Mouse (Mus musculus): ENCODE results near the gene Flad1.

- TF ChIP-seq CTCF (IDR thresholded peaks at IDR 0.05; ENCODE audit: extremely low read depth, insufficient read depth, low read length) (no peak), POLR2A (IDR thresholded peaks at IDR 0.05; ENCODE audit: extremely low read depth, insufficient read depth, low read length) (0 out of 2 replicates have a peak, but pooled peaks have one; percentile 34)
These were observed at the start of gene Flad1 for GRCm38 (mm10) chr3:89411490-89412393.
